Mouse (Mus musculus) kidney, adult 2 months (tissue): Measurements from ENCODE around the gene Trip4. TPM values are rescaled to one million over a fixed set of nuclear protein-coding genes. Genes with fewer than 3 reads are reported as not detected.
A peak's percentile ranks its signal among the peaks of the same experiment; 100 is the strongest.

ENCODE experiments used
- DNase-seq: peaks from one replicate; pipeline ENCODE4 v3.0.0; 2021
- H3K27ac ChIP-seq: fragments of 200-500 bp; 2 replicates; pipeline ENCODE4 v1.5.1; 2012; ENCODE audit warnings: low read depth, low read length, control low read depth, inconsistent platforms; ENCODE audit not compliant: insufficient read depth
- H3K27me3 ChIP-seq: fragments of 200-500 bp; replicated peaks from 2 replicates; pipeline ENCODE4 v1.6.1; 2012; ENCODE audit warnings: mild to moderate bottlenecking, moderate library complexity, low read length, inconsistent platforms; ENCODE audit not compliant: control insufficient read depth, insufficient read depth
- H3K36me3 ChIP-seq: fragments of 200-500 bp; 2 replicates; pipeline ENCODE4 v1.6.1; 2012; ENCODE audit warnings: mild to moderate bottlenecking, moderate library complexity, low read length, inconsistent platforms; ENCODE audit not compliant: control insufficient read depth, insufficient read depth
- H3K4me1 ChIP-seq: fragments of 200-500 bp; 2 replicates; pipeline ENCODE4 v1.6.1; 2011; ENCODE audit warnings: low read length; ENCODE audit not compliant: control insufficient read depth, insufficient read depth
- H3K4me3 ChIP-seq: fragments of 200-500 bp; 2 replicates; pipeline ENCODE4 v1.5.1; 2011; ENCODE audit warnings: mild to moderate bottlenecking, low read depth, low read length, control low read depth; ENCODE audit not compliant: insufficient read depth
- CTCF ChIP-seq: fragments of 200-500 bp; conservative IDR thresholded peaks from 2 replicates; pipeline ENCODE4 v1.5.1; 2011; ENCODE audit warnings: low read depth, mild to moderate bottlenecking, control low read depth, low read length, moderate library complexity, mixed read lengths; ENCODE audit not compliant: insufficient read depth, insufficient read length
- POLR2A ChIP-seq: fragments of 200-500 bp; IDR thresholded peaks from one replicate; pipeline ENCODE4 v1.6.1; 2011; ENCODE audit warnings: low read depth, low read length, control low read depth
- WGBS: fragments of 180-500 bp; shearing (Covaris S2); methylation state at CpG from one replicate; pipeline ENCODE4 v1.1.7; 2018; 5-methylcytosine and 5-hydroxymethylcytosine counted together
- polyA plus RNA-seq: library from polyadenylated mRNA; depleted of rRNA; stranded (reverse); fragments of >200 nt; gene quantifications from 2 replicates; pipeline ENCODE4 v1.2.3, GENCODE M21; 2012

Gene Trip4
- polyA plus RNA-seq, 1 experiment: 11.9 TPM

DNA sequence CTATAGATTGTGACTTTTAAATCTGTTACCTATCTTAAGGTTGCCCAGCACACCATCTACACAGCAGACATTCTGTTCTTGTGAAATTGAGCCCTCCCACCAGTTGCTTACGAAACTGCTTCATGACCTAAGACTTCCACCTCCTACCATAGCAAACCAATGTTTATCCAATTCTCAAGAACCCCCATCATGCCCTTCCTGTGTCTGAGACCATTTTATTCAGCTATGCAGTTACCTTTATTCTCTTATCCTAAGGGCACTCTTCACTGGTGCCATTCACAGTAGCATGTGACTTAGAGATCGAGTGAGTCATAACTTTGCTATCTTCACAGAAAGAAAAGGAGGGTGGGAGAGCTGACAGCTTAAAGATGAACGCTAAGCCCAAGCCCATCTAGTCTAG lies 80.1 kb downstream of the Trip4 start:
- H3K27me3 ChIP-seq: no peaks in the 10 kb centered on the region
- no peaks in the 10 kb centered on the region for H3K36me3 ChIP-seq
- H3K4me3 ChIP-seq: no peak overlapping the region
- 48% methylated on average over 3 of the region's 3 CpGs for WGBS
- no peak for DNase-seq
- TF ChIP-seq CTCF: no peak
- no peak for TF ChIP-seq POLR2A
- peaks cover 13% of the 10 kb centered on the region for H3K4me1 ChIP-seq
- H3K27ac ChIP-seq: no peak overlapping the region

- Histone ChIP-seq H3K4me3 (peak overlapping the region; percentile 67), H3K4me1 (peaks cover 16% of the 10 kb centered on the region), H3K27me3 (no peaks in the 10 kb centered on the region), H3K36me3 (no peaks in the 10 kb centered on the region), H3K27ac (peak overlapping the region; percentile 74; the same call in 1 of the 2 replicates)
- TF ChIP-seq CTCF: no peak
- TF ChIP-seq POLR2A: no peak
- WGBS: 3% methylated on average over 13 of the region's 13 CpGs
- no peak for DNase-seq
Observed at GRCm38 (mm10) chr9:65828016-65828403, 80.6 kb downstream of the Trip4 start.

DNA sequence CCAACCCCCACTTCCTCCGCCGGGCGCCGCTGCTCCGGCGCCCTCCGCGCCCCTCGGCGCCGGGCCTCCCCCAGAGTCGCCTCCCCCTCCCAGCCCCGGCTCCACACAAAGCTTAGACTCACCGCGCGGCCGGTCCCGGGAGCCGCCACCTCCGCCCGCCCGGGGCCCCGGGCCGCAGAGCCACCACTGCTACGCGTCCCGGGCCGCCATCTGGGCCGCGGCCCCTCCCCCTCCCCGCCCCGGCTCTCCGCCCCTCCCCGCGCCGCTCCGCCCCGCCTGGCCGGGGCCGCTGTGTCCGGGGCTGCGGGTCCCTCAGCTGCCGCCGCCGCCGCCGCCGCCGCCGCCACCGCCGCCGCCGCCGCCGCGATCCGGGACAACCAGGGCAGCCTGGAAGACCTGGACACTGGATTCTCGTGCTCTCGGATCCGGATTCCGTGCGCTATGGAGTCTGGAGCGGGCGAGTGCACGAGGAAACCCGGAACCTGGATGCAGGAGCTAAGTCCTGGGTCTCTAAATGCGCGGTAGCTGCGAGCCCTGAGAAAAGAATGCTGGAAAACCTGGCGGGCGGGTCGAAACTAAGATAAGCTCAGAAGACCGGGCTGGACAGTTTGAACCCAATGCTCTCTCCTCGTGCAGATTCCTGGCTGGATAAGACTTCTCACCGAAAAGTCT lies 81.1 kb downstream of the Trip4 start, which contains the start of gene Zfp609:
Gene Zfp609 (minus strand): TSS at position 221 of the 672 bp plus-strand sequence.
- DNase-seq: peak; percentile 96
- Histone ChIP-seq H3K4me3 (peak within 1 kb of the TSS; percentile 67), H3K4me1 (peaks cover 16% of the 10 kb centered on the region), H3K27ac (peak within 1 kb of the TSS; percentile 74), H3K27me3 (no peaks in the 10 kb centered on the region), H3K36me3 (no peaks in the 10 kb centered on the region)
- WGBS: 1% methylated on average over 58 of the region's 76 CpGs
- TF ChIP-seq CTCF (no peak), POLR2A (no peak)

GRCm38 (mm10) chr9:65826588-65827343 lies 81.8 kb downstream of the Trip4 start:
- no peaks in the 10 kb centered on the region for H3K27me3 ChIP-seq
- peak overlapping the region; percentile 18 for H3K27ac ChIP-seq
- H3K4me1 ChIP-seq: peaks cover 15% of the 10 kb centered on the region
- peak overlapping the region; percentile 67 for H3K4me3 ChIP-seq
- DNase-seq: peak; percentile 75
- H3K36me3 ChIP-seq: no peaks in the 10 kb centered on the region
- TF ChIP-seq POLR2A (no peak), CTCF (no peak)
- 1% methylated on average over 31 of the region's 31 CpGs for WGBS

DNA sequence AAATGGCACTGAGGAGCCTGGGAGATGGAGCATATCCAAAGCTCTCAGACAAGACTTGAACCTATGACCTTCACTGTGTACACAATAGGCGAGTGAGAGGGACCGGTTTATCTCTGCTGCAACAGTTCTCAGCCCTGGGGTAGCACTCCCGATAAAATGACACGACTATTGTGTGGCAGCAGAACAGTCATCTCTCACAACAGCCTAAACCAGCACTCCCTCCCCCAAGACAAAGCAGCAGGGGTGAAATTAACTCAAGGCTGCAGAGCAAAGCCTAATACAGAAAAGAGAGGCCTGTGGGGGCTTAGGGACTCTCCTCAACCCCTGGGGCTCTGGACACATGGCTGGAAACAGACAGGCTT lies 82.4 kb downstream of the Trip4 start:
- WGBS: 8% methylated on average over 4 of the region's 4 CpGs
- peak overlapping the region; percentile 33; the same call in 1 of the 2 replicates for H3K27ac ChIP-seq
- H3K4me1 ChIP-seq: peaks cover 19% of the 10 kb centered on the region
- TF ChIP-seq POLR2A (no peak), CTCF (no peak)
- no peak for DNase-seq
- peak overlapping the region; percentile 67 for H3K4me3 ChIP-seq
- no peaks in the 10 kb centered on the region for H3K36me3 ChIP-seq
- no peaks in the 10 kb centered on the region for H3K27me3 ChIP-seq

GRCm38 (mm10) chr9:65823716-65824462 lies 84.7 kb downstream of the Trip4 start:
- Histone ChIP-seq H3K36me3 (no peaks in the 10 kb centered on the region), H3K4me3 (no peak overlapping the region), H3K27me3 (no peaks in the 10 kb centered on the region), H3K4me1 (peaks cover 19% of the 10 kb centered on the region), H3K27ac (no peak overlapping the region)
- TF ChIP-seq POLR2A (no peak), CTCF (no peak)
- peak; percentile 32 for DNase-seq
- WGBS: 56% methylated on average over 10 of the region's 10 CpGs
